Mouse (Mus musculus) MEL (cell line): ENCODE results near the gene Tlx2. TPM values are rescaled to one million over a fixed set of nuclear protein-coding genes. Genes with fewer than 3 reads are reported as not detected.

Source experiments
- DNase-seq: peaks from one replicate; pipeline ENCODE4 v3.0.0; 2011; ENCODE audit warnings: low read depth, low spot score
- H3K27ac ChIP-seq: 2 replicates; pipeline ENCODE4 v1.5.1; 2012; ENCODE audit warnings: low read depth, mild to moderate bottlenecking, control low read depth, low read length, moderate library complexity; ENCODE audit not compliant: control insufficient read depth
- H3K27me3 ChIP-seq, 2 experiments: fragments of 150-350 bp in 1 of 2; sonication (generic) in 1 of 2; 2 replicates each; pipeline ENCODE4 v1.6.1; 2012; ENCODE audit warnings: low read length in 2 of 2, mild to moderate bottlenecking in 2 of 2, improper control_type of control experiment in 1 of 2, moderate library complexity in 1 of 2; ENCODE audit not compliant: insufficient read depth in 2 of 2, control insufficient read depth in 1 of 2
- H3K36me3 ChIP-seq, 2 experiments: 2 replicates each; pipeline ENCODE4 v1.6.1; 2012 to 2014; ENCODE audit warnings: low read length in 2 of 2, improper control_type of control experiment in 1 of 2, inconsistent platforms in 1 of 2, mild to moderate bottlenecking in 1 of 2; ENCODE audit not compliant: insufficient read depth in 2 of 2, control insufficient read depth in 1 of 2
- H3K4me1 ChIP-seq, 2 experiments: fragments of 150-350 bp in 1 of 2; sonication (generic) in 1 of 2; 2 replicates each; pipeline ENCODE4 v1.6.1; 2012; ENCODE audit warnings: low read length in 2 of 2, improper control_type of control experiment in 1 of 2, mild to moderate bottlenecking in 1 of 2; ENCODE audit not compliant: insufficient read depth in 2 of 2, control insufficient read depth in 1 of 2
- H3K4me3 ChIP-seq, 2 experiments: fragments of 150-350 bp in 1 of 2; sonication (generic) in 1 of 2; 2 replicates each; pipeline ENCODE4 v1.5.1; 2012; ENCODE audit warnings: low read depth in 2 of 2, low read length in 2 of 2, mild to moderate bottlenecking in 2 of 2, moderate library complexity in 2 of 2, control low read depth in 1 of 2, improper control_type of control experiment in 1 of 2; ENCODE audit not compliant: control insufficient read depth in 1 of 2, insufficient read depth in 1 of 2
- H3K79me2 ChIP-seq: 2 replicates; pipeline ENCODE4 v1.6.1; 2012; ENCODE audit warnings: mild to moderate bottlenecking, low read length, moderate library complexity; ENCODE audit not compliant: control insufficient read depth, poor library complexity, insufficient read depth
- H3K9ac ChIP-seq: 2 replicates; pipeline ENCODE4 v1.6.1; 2012; ENCODE audit warnings: low read depth, mild to moderate bottlenecking, control low read depth, low read length, moderate library complexity; ENCODE audit not compliant: control insufficient read depth, poor library complexity, severe bottlenecking
- H3K9me3 ChIP-seq: fragments of 150-350 bp; sonication (generic); replicated peaks from 2 replicates; pipeline ENCODE4 v1.6.1; 2012; ENCODE audit warnings: mild to moderate bottlenecking, low read length, improper control_type of control experiment, moderate library complexity; ENCODE audit not compliant: insufficient read depth
- CTCF ChIP-seq, 3 experiments: IDR thresholded peaks in 2 of 3; conservative IDR thresholded peaks in 1 of 3; 2 replicates each; pipeline ENCODE4 v1.5.1; 2011 to 2012; ENCODE audit warnings: low read length in 3 of 3, low read depth in 2 of 3, mild to moderate bottlenecking in 2 of 3, improper control_type of control experiment in 1 of 3, inconsistent platforms in 1 of 3, mixed read lengths in 1 of 3, moderate library complexity in 1 of 3; ENCODE audit not compliant: control insufficient read depth in 1 of 3, insufficient read depth in 1 of 3, poor library complexity in 1 of 3, severe bottlenecking in 1 of 3
- ELF1 ChIP-seq: IDR thresholded peaks from 2 replicates; pipeline ENCODE4 v1.6.1; 2014; ENCODE audit warnings: low read depth, mild to moderate bottlenecking, inconsistent platforms, low read length, improper control_type of control experiment, moderate library complexity
- EP300 ChIP-seq, 2 experiments: IDR thresholded peaks; 2 replicates each; pipeline ENCODE4 v1.6.1; 2011; ENCODE audit warnings: improper control_type of control experiment in 2 of 2, low read length in 2 of 2, low read depth in 1 of 2, mild to moderate bottlenecking in 1 of 2
- ETS1 ChIP-seq: IDR thresholded peaks from 2 replicates; pipeline ENCODE4 v1.6.1; 2012; ENCODE audit warnings: low read depth, mild to moderate bottlenecking, inconsistent platforms, low read length, improper control_type of control experiment, moderate library complexity
- HCFC1 ChIP-seq: IDR thresholded peaks from 2 replicates; pipeline ENCODE4 v1.6.1; 2012; ENCODE audit warnings: low read depth, mild to moderate bottlenecking, inconsistent platforms, low read length, improper control_type of control experiment, moderate library complexity
- JUND ChIP-seq: IDR thresholded peaks from 2 replicates; pipeline ENCODE4 v1.6.1; 2011; ENCODE audit warnings: low read depth, mild to moderate bottlenecking, improper control_type of control experiment, low read length
- MAX ChIP-seq: IDR thresholded peaks from 2 replicates; pipeline ENCODE4 v1.6.1; 2011; ENCODE audit warnings: low read length, improper control_type of control experiment
- MAZ ChIP-seq: IDR thresholded peaks from 2 replicates; pipeline ENCODE4 v1.6.1; 2012; ENCODE audit warnings: low read depth, mild to moderate bottlenecking, inconsistent platforms, low read length, improper control_type of control experiment
- MXI1 ChIP-seq: IDR thresholded peaks from 2 replicates; pipeline ENCODE4 v1.6.1; 2011; ENCODE audit warnings: mild to moderate bottlenecking, low read depth, low read length, improper control_type of control experiment
- MYC ChIP-seq: IDR thresholded peaks from 2 replicates; pipeline ENCODE4 v1.6.1; 2011; ENCODE audit warnings: low read depth, mild to moderate bottlenecking, low read length, improper control_type of control experiment, moderate library complexity
- NELFE ChIP-seq: IDR thresholded peaks from 2 replicates; pipeline ENCODE4 v1.6.1; 2011; ENCODE audit warnings: low read depth, low read length, improper control_type of control experiment
- NRF1 ChIP-seq: IDR thresholded peaks from 2 replicates; pipeline ENCODE4 v1.6.1; 2014; ENCODE audit warnings: low read depth, mild to moderate bottlenecking, inconsistent platforms, low read length, improper control_type of control experiment, moderate library complexity; ENCODE audit not compliant: poor library complexity, insufficient read depth, severe bottlenecking
- POLR2A ChIP-seq, 2 experiments: IDR thresholded peaks; 2 replicates each; pipeline ENCODE4 v1.6.1; 2011 to 2012; ENCODE audit warnings: low read length in 2 of 2, mild to moderate bottlenecking in 2 of 2, control low read depth in 1 of 2, improper control_type of control experiment in 1 of 2, low read depth in 1 of 2, moderate library complexity in 1 of 2; ENCODE audit not compliant: control insufficient read depth in 1 of 2, insufficient read depth in 1 of 2, poor library complexity in 1 of 2
- POLR2AphosphoS2 ChIP-seq: IDR thresholded peaks from 2 replicates; pipeline ENCODE4 v1.6.1; 2011; ENCODE audit warnings: low read length, improper control_type of control experiment
- POLR2AphosphoS5 ChIP-seq: IDR thresholded peaks from 2 replicates; pipeline ENCODE4 v1.6.1; 2012; ENCODE audit warnings: low read depth, borderline replicate concordance, mild to moderate bottlenecking, inconsistent platforms, low read length, moderate library complexity, mixed read lengths
- RAD21 ChIP-seq: IDR thresholded peaks from 2 replicates; pipeline ENCODE4 v1.6.1; 2011; ENCODE audit warnings: mild to moderate bottlenecking, low read depth, low read length, improper control_type of control experiment
- RCOR1 ChIP-seq: IDR thresholded peaks from 2 replicates; pipeline ENCODE4 v1.6.1; 2012; ENCODE audit warnings: low read depth, mild to moderate bottlenecking, inconsistent platforms, low read length, improper control_type of control experiment
- SIN3A ChIP-seq: IDR thresholded peaks from 2 replicates; pipeline ENCODE4 v1.6.1; 2012; ENCODE audit warnings: low read length, improper control_type of control experiment, inconsistent platforms
- TBP ChIP-seq: IDR thresholded peaks from 2 replicates; pipeline ENCODE4 v1.8.0; 2011; ENCODE audit warnings: low read depth, low read length, improper control_type of control experiment
- TCF12 ChIP-seq: IDR thresholded peaks from 2 replicates; pipeline ENCODE4 v1.6.1; 2014; ENCODE audit warnings: low read depth, mild to moderate bottlenecking, inconsistent platforms, low read length, improper control_type of control experiment, moderate library complexity
- UBTF ChIP-seq: IDR thresholded peaks from 2 replicates; pipeline ENCODE4 v1.6.1; 2012; ENCODE audit warnings: low read depth, mild to moderate bottlenecking, inconsistent platforms, low read length, improper control_type of control experiment, moderate library complexity, borderline replicate concordance; ENCODE audit not compliant: insufficient read depth
- USF1 ChIP-seq: IDR thresholded peaks from 2 replicates; pipeline ENCODE4 v1.6.1; 2014; ENCODE audit warnings: low read depth, mild to moderate bottlenecking, inconsistent platforms, low read length, improper control_type of control experiment, moderate library complexity
- ZC3H11A ChIP-seq: IDR thresholded peaks from 2 replicates; pipeline ENCODE4 v1.6.1; 2012; ENCODE audit warnings: low read depth, mild to moderate bottlenecking, inconsistent platforms, low read length, improper control_type of control experiment
- ZKSCAN1 ChIP-seq: IDR thresholded peaks from 2 replicates; pipeline ENCODE4 v1.6.1; 2012; ENCODE audit warnings: low read depth, mild to moderate bottlenecking, inconsistent platforms, low read length, improper control_type of control experiment, moderate library complexity
- ZNF384 ChIP-seq: IDR thresholded peaks from 2 replicates; pipeline ENCODE4 v1.6.1; 2012; ENCODE audit warnings: low read depth, mild to moderate bottlenecking, inconsistent platforms, low read length, improper control_type of control experiment
- polyA plus RNA-seq, 2 experiments: library from polyadenylated mRNA; stranded (reverse) in 1 of 2; unstranded in 1 of 2; fragments of >175 nt in 1 of 2; fragments of >200 nt in 1 of 2; gene quantifications; 2 replicates each; pipeline versions ENCODE4 v1.2.1 to v1.2.4; 2012; ENCODE audit warnings: low replicate concordance in 2 of 2, low read depth in 1 of 2; ENCODE audit not compliant: insufficient read length in 2 of 2, insufficient read depth in 1 of 2, missing spikeins in 1 of 2
- total RNA-seq: library from RNA; depleted of rRNA; stranded (reverse); fragments of 300-350 nt; gene quantifications from 2 replicates; pipeline ENCODE4 v1.2.3, GENCODE M21; 2012

Gene Tlx2
- total and polyA plus RNA-seq, 3 experiments: not detected

GRCm38 (mm10) chr6:83108762-83109668 is 38.9 kb upstream of the Tlx2 start, which contains the start of gene Mrpl53:
Gene Mrpl53, plus strand, starts transcription at chr6:83109040.
- peak within 1 kb of the TSS; percentile 75 for H3K27ac ChIP-seq
- no peaks in the 10 kb centered on the region for H3K27me3 ChIP-seq
- peak within 1 kb of the TSS; percentile 79 to 93 for H3K4me3 ChIP-seq
- H3K79me2 ChIP-seq: peaks cover 12% of the 10 kb centered on the region
- TF ChIP-seq JUND: no peak
- TF ChIP-seq RAD21: no peak
- TF ChIP-seq POLR2AphosphoS5: peak; percentile 84; the same call in 1 of the 2 replicates
- TF ChIP-seq TBP: peak; percentile 67
- peak; percentile 9 for TF ChIP-seq ZKSCAN1
- 0 out of 2 replicates have a peak, but pooled peaks have one; percentile 39 for TF ChIP-seq MAX
- no peak for TF ChIP-seq ZNF384
- TF ChIP-seq POLR2AphosphoS2: peak; percentile 90
- TF ChIP-seq NELFE: peak; percentile 87
- 0 out of 6 replicates have a peak, but pooled peaks of 1 of the 3 experiments have one; percentile 0 for TF ChIP-seq CTCF (IDR thresholded peaks at IDR 0.05 in 2 of 3, conservative IDR thresholded peaks at IDR 0.05 in 1 of 3; ENCODE audit: control insufficient read depth in 1 of 3, insufficient read depth in 1 of 3, low read depth in 2 of 3, low read length in 3 of 3, poor library complexity in 1 of 3, severe bottlenecking in 1 of 3)
- 0 out of 2 replicates have a peak, but pooled peaks have one; percentile 51 for TF ChIP-seq MAZ
- peak; percentile 67 to 94; a peak in 3 of 4 replicates for TF ChIP-seq POLR2A (IDR thresholded peaks at IDR 0.05; ENCODE audit: control insufficient read depth in 1 of 2, insufficient read depth in 1 of 2, low read depth in 1 of 2, low read length in 2 of 2, poor library complexity in 1 of 2)
- TF ChIP-seq ZC3H11A: no peak
- no peak for TF ChIP-seq ETS1
- TF ChIP-seq RCOR1: no peak
- 0 out of 2 replicates have a peak, but pooled peaks have one; percentile 64 for TF ChIP-seq SIN3A
- peak; percentile 95 for TF ChIP-seq HCFC1
- peak; percentile 53 for TF ChIP-seq TCF12
- no peak for TF ChIP-seq EP300 (IDR thresholded peaks at IDR 0.05; ENCODE audit: low read depth in 1 of 2, low read length in 2 of 2)
- no peak for TF ChIP-seq NRF1
- TF ChIP-seq ELF1: peak; percentile 55; the same call in 1 of the 2 replicates
- 0 out of 2 replicates have a peak, but pooled peaks have one; percentile 41 for TF ChIP-seq MYC
- no peak for TF ChIP-seq USF1
- TF ChIP-seq MXI1: no peak; the same call in 1 of the 2 replicates
- 0 out of 2 replicates have a peak, but pooled peaks have one; percentile 86 for TF ChIP-seq UBTF
- TF ChIP-seq, all 39 proteins: peak for 15
- H3K36me3 ChIP-seq: peaks cover 0 to 9% of the 10 kb centered on the region in 2 experiments; a peak in 3 of 4 replicates
- H3K9ac ChIP-seq: peak within 1 kb of the TSS; percentile 86
- H3K4me1 ChIP-seq: no peaks in the 10 kb centered on the region; a peak in 1 of 4 replicates
- no peaks in the 10 kb centered on the region for H3K9me3 ChIP-seq
- DNase-seq: peak; percentile 84
